Mouse (Mus musculus) hindbrain, embryonic 11.5 days (tissue): Measurements from ENCODE around the gene Sgms2. TPM values are rescaled to one million over a fixed set of nuclear protein-coding genes. Genes with fewer than 3 reads are reported as not detected.

Source experiments
- ATAC-seq: fragments of 200-750 bp; cut with Nextera tagmentation; 2 replicates; pipeline ENCODE4 v1.8.0; 2017; ENCODE audit warnings: mild to moderate bottlenecking, moderate TSS enrichment, moderate library complexity; ENCODE audit not compliant: low FRiP score
- DNase-seq: peaks from one replicate; pipeline ENCODE4 v3.0.0-alpha.2; 2015; ENCODE audit warnings: low spot score
- H3K27ac ChIP-seq: fragments of 300-500 bp; sonication (generic); 2 replicates; pipeline ENCODE4 v1.5.1; 2014; ENCODE audit warnings: mild to moderate bottlenecking, low read depth, low read length
- H3K27me3 ChIP-seq: fragments of 300-500 bp; sonication (generic); 2 replicates; pipeline ENCODE4 v1.6.1; 2014; ENCODE audit warnings: mild to moderate bottlenecking, low read length, moderate library complexity, mixed read lengths; ENCODE audit not compliant: control insufficient read depth, insufficient read depth
- H3K36me3 ChIP-seq: fragments of 300-500 bp; sonication (generic); 2 replicates; pipeline ENCODE4 v1.6.1; 2014; ENCODE audit warnings: mild to moderate bottlenecking, low read length, moderate library complexity, mixed read lengths; ENCODE audit not compliant: control insufficient read depth, insufficient read depth
- H3K4me1 ChIP-seq: fragments of 300-500 bp; sonication (generic); replicated peaks from 2 replicates; pipeline ENCODE4 v1.6.1; 2014; ENCODE audit warnings: low read length, mixed read lengths; ENCODE audit not compliant: control insufficient read depth, insufficient read depth
- H3K4me2 ChIP-seq: fragments of 300-500 bp; sonication (generic); replicated peaks from 2 replicates; pipeline ENCODE4 v1.6.1; 2014; ENCODE audit warnings: mild to moderate bottlenecking, low read depth, low read length
- H3K4me3 ChIP-seq: fragments of 300-500 bp; sonication (generic); 2 replicates; pipeline ENCODE4 v1.5.1; 2014; ENCODE audit warnings: low read depth, low read length
- H3K9ac ChIP-seq: fragments of 300-500 bp; sonication (generic); 2 replicates; pipeline ENCODE4 v1.6.1; 2014; ENCODE audit warnings: low read depth, low read length
- H3K9me3 ChIP-seq: fragments of 300-500 bp; sonication (generic); 2 replicates; pipeline ENCODE4 v1.6.1; 2016; ENCODE audit warnings: low read length; ENCODE audit not compliant: control insufficient read depth
- WGBS: fragments of 180-500 bp; shearing (Covaris S2); extraction: QIAGEN DNeasy Blood & Tissue Kit; methylation state at CpG from one replicate; pipeline ENCODE4 v1.1.7; 2014; 5-methylcytosine and 5-hydroxymethylcytosine counted together
- polyA plus RNA-seq: library from polyadenylated mRNA; unstranded; fragments of >200 nt; fragmentation: Nextera tagmentation; extraction: Ambion mirVana; gene quantifications from 2 replicates; pipeline ENCODE4 v1.2.1, GENCODE M21; 2014

The Sgms2 gene
- polyA plus RNA-seq, 1 experiment from 2014 or later: 1.0 TPM

- H3K4me3 ChIP-seq: no peak overlapping the region
- DNase-seq (no peak), ATAC-seq (no peak)
- 87% methylated on average over 3 of the region's 3 CpGs for WGBS
- no peaks in the 10 kb centered on the region for H3K27me3 ChIP-seq
- H3K27ac ChIP-seq: no peak overlapping the region
- H3K4me1 ChIP-seq: no peaks in the 10 kb centered on the region
- no peaks in the 10 kb centered on the region for H3K36me3 ChIP-seq
- H3K9me3 ChIP-seq: no peaks in the 10 kb centered on the region
- no peak overlapping the region for H3K9ac ChIP-seq
- H3K4me2 ChIP-seq: no peak overlapping the region
These were observed 11.8 kb downstream of the Sgms2 start for GRCm38 (mm10) chr3:131479415-131479814.

GRCm38 (mm10) chr3:131476002-131476401 is 15.2 kb downstream of the Sgms2 start:
- Histone ChIP-seq H3K36me3 (no peaks in the 10 kb centered on the region), H3K4me3 (no peak overlapping the region), H3K4me1 (no peaks in the 10 kb centered on the region; the same call in 1 of the 2 replicates), H3K9ac (no peak overlapping the region), H3K27me3 (no peaks in the 10 kb centered on the region), H3K4me2 (no peak overlapping the region), H3K27ac (no peak overlapping the region), H3K9me3 (no peaks in the 10 kb centered on the region)
- WGBS: 93% methylated on average over 10 of the region's 10 CpGs
- no peak for ATAC-seq
- no peak for DNase-seq

- WGBS: 72% methylated on average over 13 of the region's 13 CpGs
- H3K4me2 ChIP-seq: no peak overlapping the region
- no peaks in the 10 kb centered on the region; the same call in 1 of the 2 replicates for H3K4me1 ChIP-seq
- H3K9me3 ChIP-seq: no peaks in the 10 kb centered on the region
- H3K27me3 ChIP-seq: no peaks in the 10 kb centered on the region
- ATAC-seq (no peak), DNase-seq (no peak)
- H3K27ac ChIP-seq: no peak overlapping the region
- H3K36me3 ChIP-seq: no peaks in the 10 kb centered on the region
- no peak overlapping the region for H3K9ac ChIP-seq
- H3K4me3 ChIP-seq: no peak overlapping the region
These were observed 16.7 kb downstream of the Sgms2 start for GRCm38 (mm10) chr3:131474526-131474925.

GRCm38 (mm10) chr3:131473496-131473895 is 17.7 kb downstream of the Sgms2 start:
- Histone ChIP-seq H3K4me1 (no peaks in the 10 kb centered on the region; the same call in 1 of the 2 replicates), H3K36me3 (no peaks in the 10 kb centered on the region), H3K4me3 (no peak overlapping the region), H3K9ac (no peak overlapping the region), H3K27me3 (no peaks in the 10 kb centered on the region), H3K9me3 (no peaks in the 10 kb centered on the region), H3K27ac (no peak overlapping the region), H3K4me2 (no peak overlapping the region)
- WGBS: 17% methylated on average over 1 of the region's 1 CpGs
- DNase-seq (no peak), ATAC-seq (no peak)

- no peaks in the 10 kb centered on the region for H3K9me3 ChIP-seq
- H3K36me3 ChIP-seq: no peaks in the 10 kb centered on the region
- no peak overlapping the region for H3K4me3 ChIP-seq
- DNase-seq (peak; percentile 33), ATAC-seq (peak; percentile 66)
- no peaks in the 10 kb centered on the region for H3K27me3 ChIP-seq
- no peaks in the 10 kb centered on the region; the same call in 1 of the 2 replicates for H3K4me1 ChIP-seq
- WGBS: 46% methylated on average over 6 of the region's 6 CpGs
- no peak overlapping the region for H3K4me2 ChIP-seq
- H3K27ac ChIP-seq: no peak overlapping the region
- no peak overlapping the region for H3K9ac ChIP-seq
These were observed 19.4 kb downstream of the Sgms2 start for GRCm38 (mm10) chr3:131471836-131472235.

- Histone ChIP-seq H3K4me1 (no peaks in the 10 kb centered on the region; the same call in 1 of the 2 replicates), H3K4me2 (no peak overlapping the region), H3K4me3 (no peak overlapping the region), H3K9ac (no peak overlapping the region), H3K36me3 (no peaks in the 10 kb centered on the region), H3K27me3 (no peaks in the 10 kb centered on the region), H3K9me3 (no peaks in the 10 kb centered on the region), H3K27ac (no peak overlapping the region)
- peak; percentile 15 for ATAC-seq
- 75% methylated on average over 11 of the region's 11 CpGs for WGBS
- no peak for DNase-seq
These were observed 19.8 kb downstream of the Sgms2 start for GRCm38 (mm10) chr3:131471435-131471834.

- DNase-seq: peak; percentile 59
- no peak overlapping the region for H3K27ac ChIP-seq
These were observed 20.4 kb downstream of the Sgms2 start for GRCm38 (mm10) chr3:131470837-131471236.

GRCm38 (mm10) chr3:131469636-131470035 is 21.6 kb downstream of the Sgms2 start:
- Histone ChIP-seq H3K9ac (no peak overlapping the region), H3K36me3 (no peaks in the 10 kb centered on the region), H3K4me3 (no peak overlapping the region), H3K27me3 (no peaks in the 10 kb centered on the region), H3K27ac (no peak overlapping the region), H3K4me2 (no peak overlapping the region), H3K9me3 (no peaks in the 10 kb centered on the region), H3K4me1 (no peaks in the 10 kb centered on the region; the same call in 1 of the 2 replicates)
- ATAC-seq: no peak
- no peak for DNase-seq
- WGBS: 13% methylated on average over 3 of the region's 3 CpGs

More at GRCm38 (mm10) chr3:131470837-131471236, 20.4 kb downstream of the Sgms2 start:
- WGBS: 31% methylated on average over 9 of the region's 9 CpGs
- no peak overlapping the region for H3K4me3 ChIP-seq
- H3K4me2 ChIP-seq: no peak overlapping the region
- no peaks in the 10 kb centered on the region for H3K36me3 ChIP-seq
- no peaks in the 10 kb centered on the region for H3K27me3 ChIP-seq
- ATAC-seq: peak; percentile 66
- no peaks in the 10 kb centered on the region for H3K9me3 ChIP-seq
- no peak overlapping the region for H3K9ac ChIP-seq
- no peaks in the 10 kb centered on the region; the same call in 1 of the 2 replicates for H3K4me1 ChIP-seq

- H3K4me3 ChIP-seq: no peak overlapping the region
- H3K27ac ChIP-seq: no peak overlapping the region
- no peaks in the 10 kb centered on the region for H3K4me1 ChIP-seq
- no peaks in the 10 kb centered on the region for H3K9me3 ChIP-seq
- no peak overlapping the region for H3K4me2 ChIP-seq
- H3K9ac ChIP-seq: no peak overlapping the region
- no peaks in the 10 kb centered on the region for H3K27me3 ChIP-seq
- DNase-seq (no peak), ATAC-seq (no peak)
- 88% methylated on average over 6 of the region's 6 CpGs for WGBS
- H3K36me3 ChIP-seq: no peaks in the 10 kb centered on the region
These were observed 24.8 kb downstream of the Sgms2 start for GRCm38 (mm10) chr3:131466371-131466770.
